Mouse (Mus musculus): ENCODE results near the gene Mmaa.
A peak's percentile ranks its signal among the peaks of the same experiment; 100 is the strongest.

Gene Mmaa

DNA sequence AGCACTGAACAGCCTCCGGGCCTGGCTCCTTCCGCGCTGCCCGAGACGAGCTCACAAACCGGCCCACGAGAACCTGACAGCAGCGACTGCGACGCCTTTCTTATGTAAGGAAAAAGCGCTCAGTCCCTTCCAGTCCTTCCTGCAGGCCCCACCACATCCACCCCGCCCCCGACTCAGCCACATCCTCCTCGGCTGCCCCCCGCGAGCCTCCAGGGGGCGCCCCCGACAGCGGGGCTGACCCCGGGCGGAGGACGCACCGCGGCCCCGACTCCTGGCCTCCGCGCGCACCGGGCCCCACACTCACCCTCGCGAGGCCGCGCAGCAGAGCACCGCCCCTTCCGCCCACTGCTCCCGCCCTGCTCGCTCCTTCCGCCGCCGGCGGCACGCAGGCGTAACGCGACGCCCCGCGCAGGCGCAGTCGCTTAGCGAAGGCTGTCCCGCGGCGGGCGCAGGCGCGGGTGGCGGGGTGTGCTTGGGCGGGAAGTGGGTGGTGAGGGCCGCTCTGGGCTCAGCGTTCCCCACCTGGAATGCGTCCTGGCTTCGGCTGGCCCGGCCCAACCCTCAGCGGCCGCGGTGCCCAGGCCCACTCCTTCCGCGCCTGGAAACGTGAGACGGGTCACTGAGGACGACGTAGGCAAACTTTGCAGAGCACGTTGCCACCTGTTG, at the start of gene Mmaa:
Gene Mmaa, minus strand, starts transcription at position 328 of the 666 bp plus-strand sequence.
- peak; percentile 98 for DNase-seq (ENCODE audit: low spot score)

DNA sequence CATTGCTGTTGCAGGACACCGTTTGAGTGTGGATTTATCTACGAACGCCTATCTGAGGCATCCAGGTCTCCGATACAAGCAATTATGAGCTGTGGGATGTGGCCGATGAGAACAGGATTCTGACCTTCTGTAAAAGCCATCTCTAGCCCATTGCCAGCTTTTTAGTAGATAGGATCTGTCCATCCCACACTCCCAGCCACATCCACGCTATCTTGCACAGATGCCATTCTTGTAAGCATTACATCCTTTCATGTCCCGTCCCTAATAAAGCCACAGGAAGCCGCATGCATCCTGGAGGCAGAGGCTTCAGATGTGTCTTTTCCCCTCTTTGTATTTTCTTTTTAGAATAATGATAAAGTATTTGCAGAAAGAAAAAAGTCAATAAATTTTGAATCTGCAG, 46.5 kb upstream of the Mmaa start:
- DNase-seq (ENCODE audit: low spot score), result peak; percentile 28

DNA sequence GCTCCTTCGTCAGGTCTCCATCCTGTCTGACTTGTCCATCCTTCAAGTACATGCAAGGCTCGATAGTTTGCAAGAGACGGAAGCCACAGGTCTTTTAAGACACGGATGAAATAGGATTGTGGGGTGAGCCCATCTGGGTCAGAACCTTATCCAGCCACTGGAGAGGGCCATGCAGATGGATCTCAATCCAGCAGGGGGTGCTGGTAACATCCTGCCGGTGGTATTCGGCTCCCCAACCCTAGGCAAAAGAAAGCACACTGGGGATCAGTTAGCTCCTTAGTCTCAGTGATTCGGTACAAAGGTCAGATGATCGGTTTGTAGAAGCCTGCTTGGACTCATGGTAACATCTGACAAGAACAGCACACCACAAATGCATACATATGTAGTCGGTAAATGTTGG, 44.8 kb upstream of the Mmaa start:
- peak; percentile 54 for DNase-seq (ENCODE audit: low spot score)

DNA sequence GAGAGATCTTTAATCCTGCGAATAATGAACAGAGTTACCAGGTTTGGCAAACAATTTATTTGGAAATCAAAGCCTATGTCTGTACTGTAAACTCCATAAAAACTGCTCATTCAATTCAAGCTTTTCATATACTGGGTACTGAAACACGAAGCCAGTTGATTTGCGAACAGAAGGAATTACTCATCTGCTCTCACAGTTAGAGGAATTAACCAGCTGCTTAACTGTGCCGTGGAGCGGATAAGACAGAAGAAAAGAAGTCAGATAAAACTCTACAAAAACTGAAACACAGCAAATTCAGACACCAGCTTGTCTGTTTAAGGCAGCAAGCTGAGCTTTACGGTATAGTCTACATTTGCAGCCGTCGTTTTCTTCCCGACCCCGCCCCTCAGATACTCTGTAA, 43.9 kb upstream of the Mmaa start:
- DNase-seq (ENCODE audit: low spot score), result peak; percentile 8

DNA sequence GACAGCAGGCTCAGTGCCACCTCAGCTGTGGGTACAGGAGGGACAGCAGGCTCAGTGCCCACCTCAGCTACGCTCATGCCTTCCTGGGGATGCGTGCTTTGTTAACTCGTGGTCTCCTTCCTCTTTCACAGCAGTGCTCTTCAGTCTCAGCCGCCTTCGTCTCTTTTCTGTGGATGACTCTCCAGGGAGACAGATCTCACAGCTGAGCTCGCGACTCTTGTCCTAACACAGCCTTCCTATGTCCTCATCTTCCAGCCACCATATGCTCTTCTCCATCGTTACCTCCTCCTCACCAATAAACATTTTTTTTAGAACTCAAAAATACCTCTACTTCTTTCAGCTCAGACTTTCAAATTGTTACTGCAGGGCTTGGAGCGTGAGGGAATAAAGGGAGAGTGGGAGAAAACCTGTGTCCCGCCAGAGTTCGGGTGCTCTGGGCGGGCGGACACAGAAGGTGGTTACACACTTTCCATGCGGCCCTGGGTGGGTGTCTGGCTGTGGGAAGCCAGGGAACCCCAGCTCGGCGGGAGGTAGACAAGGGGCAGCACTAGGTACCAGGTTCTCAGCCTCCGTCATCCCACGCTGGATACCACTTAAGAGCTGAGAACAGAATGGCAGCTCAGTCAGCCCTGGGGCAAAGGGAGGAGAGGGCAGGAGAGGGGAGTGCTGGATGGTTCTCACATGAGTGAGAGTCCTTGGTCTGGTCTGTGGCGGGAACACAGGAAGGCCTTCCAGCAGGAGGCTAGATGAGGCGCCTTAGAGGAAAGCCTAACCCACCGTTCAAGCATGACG, 37.6 kb upstream of the Mmaa start:
- DNase-seq (ENCODE audit: low spot score), result no peak

DNA sequence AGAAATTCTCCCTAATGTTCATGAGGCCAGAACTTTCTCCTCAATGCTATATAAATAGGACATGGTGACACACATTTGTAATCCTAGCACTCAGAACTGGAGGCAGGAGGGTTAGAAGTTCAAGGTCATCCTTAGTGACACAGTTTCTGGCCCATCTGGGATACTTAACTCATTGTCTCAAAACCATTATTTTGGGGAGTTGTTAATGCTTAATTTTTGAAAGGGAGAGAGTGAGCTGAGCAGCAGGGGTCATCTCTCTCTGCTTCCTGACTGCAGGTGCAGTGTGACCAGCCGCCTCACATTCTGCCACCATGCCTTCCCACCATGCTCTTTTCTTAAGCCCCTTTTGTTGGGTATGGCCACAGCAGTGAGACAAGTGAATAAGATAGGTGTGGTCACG, 36.8 kb upstream of the Mmaa start:
- DNase-seq (ENCODE audit: low spot score), result no peak

DNA sequence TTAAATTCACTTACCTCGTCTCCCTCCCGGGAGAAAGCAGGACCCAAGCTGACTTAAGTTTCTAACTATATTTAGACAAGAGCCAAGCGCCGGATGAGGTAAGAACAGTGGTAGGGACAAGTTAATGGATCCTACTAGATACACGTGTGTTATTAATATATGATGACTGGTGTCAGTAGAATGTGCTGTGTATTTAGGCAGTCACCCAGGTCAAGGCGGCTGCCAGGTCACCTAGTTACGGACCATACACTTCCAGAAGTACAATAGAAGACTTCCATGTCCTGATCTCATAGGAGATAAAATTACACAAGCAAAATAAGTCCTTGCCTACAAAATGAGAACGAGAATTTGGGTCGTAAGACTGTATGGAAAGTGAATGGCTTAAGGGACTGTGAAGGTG, 36.3 kb upstream of the Mmaa start:
- DNase-seq (ENCODE audit: low spot score), result no peak

DNA sequence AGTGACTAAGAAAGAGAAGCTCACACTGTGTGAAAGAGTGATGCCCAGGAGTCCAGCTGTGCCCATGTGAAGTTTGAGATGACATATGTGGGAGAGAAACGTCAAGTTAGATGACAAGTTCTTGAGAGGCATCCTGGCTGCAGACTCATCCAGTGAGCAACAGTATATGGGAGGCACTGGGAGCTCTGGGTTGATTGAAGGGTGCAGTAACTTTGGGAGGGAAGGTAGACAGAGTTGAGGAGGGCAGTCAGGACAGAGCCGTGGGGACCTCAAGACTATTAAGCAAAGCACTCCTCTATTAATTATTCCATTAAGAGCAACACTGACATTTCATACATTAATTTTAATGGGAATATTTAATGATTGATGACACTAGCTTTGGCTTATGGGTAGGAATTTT, 35.0 kb upstream of the Mmaa start:
- no peak for DNase-seq (ENCODE audit: low spot score)

DNA sequence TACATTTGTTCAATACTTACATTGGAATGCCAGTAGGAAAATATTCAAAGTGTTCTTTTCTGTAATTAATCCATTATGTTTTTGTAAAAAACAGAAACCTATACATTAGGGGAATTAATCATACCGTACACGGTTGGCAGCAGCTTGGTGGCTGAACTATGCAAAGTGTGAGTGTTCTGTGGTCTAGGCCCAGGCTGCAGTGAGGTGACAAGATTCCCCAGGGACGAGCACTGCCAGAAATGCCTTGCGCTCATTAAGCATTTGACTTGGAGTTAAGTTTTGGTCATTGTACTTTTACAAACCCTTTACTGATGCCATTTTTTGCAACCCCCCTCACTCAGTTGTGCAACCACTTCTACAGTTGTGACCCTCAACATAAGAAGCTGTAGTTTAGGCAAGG, 34.4 kb upstream of the Mmaa start:
- no peak for DNase-seq (ENCODE audit: low spot score)

DNA sequence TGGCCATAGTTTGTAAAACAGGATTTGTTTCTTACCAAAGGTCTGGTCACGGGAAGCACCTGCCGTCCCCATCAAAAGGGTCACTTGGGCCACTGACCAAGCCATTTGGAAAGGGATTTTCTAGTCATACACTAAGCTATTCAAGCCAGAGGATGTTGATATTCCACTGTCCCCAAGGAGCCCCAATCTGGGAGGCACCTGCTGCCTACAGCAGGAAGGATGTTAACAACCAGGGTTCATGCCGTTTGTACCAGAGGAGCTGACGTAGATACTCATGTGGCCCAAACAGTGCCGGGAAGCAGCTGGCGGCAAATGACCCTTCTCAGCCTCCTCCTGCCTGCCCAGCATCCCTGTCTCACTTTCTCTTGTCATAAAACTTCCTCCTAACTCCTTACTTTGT, 30.8 kb upstream of the Mmaa start:
- no peak for DNase-seq (ENCODE audit: low spot score)

DNA sequence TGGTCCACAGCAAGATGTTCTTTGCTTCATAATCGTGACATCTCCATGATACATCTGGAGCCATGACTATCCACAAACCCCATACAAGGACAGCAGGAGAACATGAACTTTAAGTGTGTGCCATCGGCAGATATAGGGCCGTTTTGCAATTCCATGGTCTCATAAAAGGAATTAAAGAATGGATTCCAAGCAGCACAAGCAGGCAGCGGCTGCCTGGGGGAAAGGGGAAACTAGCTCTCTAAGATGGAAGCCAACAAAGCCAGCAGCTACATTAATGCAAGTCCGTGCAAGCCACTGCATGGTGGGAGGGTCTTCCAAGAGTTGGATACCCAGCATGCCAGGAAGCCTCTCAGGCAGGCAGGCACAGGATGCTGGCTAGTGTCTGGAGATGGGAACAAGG, 30.2 kb upstream of the Mmaa start:
- no peak for DNase-seq (ENCODE audit: low spot score)

DNA sequence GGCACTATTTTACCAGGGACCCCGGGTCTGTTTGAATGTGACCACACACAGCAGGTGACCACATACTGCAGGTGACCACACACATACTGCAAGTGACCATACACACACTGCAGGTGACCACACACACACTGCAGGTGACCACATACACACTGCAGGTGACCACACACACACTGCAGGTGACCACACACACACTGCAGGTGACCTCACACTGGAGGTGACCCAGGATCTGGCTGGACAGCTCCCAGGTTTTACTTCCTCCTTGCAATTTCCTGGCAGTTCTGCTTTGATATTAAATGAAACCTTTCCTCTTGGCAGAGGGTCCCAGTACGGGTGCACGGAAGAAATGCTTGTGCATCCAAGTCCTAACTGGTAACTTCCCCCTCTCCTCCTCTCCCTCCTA, 29.3 kb upstream of the Mmaa start:
- no peak for DNase-seq (ENCODE audit: low spot score)

DNA sequence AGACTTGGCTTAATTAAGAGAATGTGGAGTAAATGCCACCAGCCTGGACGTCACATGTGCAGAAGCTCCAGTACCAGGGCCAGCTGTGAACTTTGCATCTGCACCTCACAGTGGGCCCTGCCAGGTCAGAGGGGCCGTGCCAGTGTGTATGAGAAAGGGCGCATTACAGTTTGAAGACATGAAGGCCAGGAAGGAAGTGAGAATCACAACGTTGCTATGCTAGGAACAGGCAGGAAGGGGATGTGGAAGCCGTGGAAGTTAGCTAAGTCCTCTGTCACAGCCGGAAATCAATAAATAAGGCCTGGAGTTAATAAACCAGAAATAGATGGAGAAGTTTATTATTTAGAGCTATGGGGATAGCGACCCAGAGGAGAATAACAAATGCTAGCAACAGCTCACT, 28.4 kb upstream of the Mmaa start:
- no peak for DNase-seq (ENCODE audit: low spot score)

DNA sequence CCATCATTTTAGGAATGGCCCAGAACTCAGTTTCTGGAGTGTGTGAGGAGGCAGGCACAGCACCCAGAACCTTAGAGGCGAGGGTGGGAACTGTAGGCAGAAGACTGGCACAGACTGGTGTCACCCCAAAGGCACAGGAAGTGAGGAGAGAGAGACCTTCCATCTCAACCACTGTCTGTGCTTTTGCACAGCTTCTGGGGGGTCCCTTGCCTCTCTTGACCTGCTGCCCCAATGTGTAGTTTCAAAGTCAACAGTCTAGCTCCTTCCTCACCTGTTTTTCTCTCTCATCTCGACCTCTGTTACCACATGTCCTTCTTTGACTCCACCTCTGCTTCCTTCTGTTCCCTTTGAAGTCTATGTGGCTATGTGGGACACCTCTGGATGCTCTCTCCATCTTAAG, 16.1 kb upstream of the Mmaa start:
- no peak for DNase-seq (ENCODE audit: low spot score)

DNA sequence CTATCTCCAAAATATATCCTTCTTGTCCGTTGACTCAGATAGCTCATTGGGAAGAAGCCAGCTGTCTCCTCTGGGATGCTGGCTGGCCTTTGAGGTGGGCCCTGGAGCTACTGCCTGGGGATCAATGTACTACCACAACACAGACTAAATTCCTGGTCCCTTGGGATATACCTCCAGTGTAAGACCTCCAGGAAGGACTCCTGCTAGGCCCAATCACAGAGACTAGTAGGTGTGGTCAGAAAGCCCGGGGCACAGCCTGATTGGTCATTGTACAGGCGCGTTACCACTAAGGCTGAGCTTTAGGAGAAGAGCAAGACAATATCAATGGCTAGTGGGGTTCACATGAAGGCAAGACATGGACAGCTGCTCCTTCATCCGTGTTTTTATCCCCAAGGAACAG, 11.2 kb upstream of the Mmaa start:
- no peak for DNase-seq (ENCODE audit: low spot score)

DNA sequence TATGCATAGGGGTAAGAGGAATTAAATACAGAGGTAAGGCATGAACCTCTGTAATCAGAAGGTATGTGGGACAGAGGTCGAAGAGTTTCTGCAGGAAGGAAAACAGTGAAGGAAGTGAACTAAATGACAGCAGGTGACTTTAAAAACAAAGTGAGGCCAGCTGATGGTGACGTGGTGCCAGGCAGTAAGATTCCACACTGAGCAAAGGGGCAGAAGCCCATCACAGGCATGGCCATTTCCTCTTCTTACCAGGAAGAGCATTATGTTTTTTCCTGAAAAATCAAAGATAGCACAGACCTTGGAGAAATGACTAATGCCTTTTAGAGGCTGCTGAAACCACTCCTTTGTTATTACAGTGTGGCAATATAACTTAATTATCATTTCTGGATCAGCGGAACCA, 6.8 kb upstream of the Mmaa start:
- DNase-seq (ENCODE audit: low spot score), result no peak

DNA sequence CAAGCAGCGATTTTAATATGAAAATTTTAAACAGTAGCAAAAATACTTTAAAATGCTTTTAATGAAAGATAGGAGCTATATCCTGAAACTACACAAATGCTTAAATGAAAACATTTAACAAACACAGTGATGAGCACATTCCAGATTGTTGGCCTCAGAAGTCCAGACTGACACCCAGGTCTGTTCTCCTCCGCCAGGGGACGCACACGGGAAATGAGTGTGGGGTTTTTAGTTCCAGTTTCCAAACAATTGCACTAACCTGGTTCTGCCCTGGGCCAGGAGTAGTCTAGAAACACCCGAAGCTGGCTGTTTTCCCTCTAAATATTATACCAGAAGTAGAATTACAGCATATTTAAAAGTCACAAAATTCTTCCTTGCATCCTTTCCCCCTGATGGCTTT, 5.0 kb upstream of the Mmaa start:
- no peak for DNase-seq (ENCODE audit: low spot score)

DNA sequence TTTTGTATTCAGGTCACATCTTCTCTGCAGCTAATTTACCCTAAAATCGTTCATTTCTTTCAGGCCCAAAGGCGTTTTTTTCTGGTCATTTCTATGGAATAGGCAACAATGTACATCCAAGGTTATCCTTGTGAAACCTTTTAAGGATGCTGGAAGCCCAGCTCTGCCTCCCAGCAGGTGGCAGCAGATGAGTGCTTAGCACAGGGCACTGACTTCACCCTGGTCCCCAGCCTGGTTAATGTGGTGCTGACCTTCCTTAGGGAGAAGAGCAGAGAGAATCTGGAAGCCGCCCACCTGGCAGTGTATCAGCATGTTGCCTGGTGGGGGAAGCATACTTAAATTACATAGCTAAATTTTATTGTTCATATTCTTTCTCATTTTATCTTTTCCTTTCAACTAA, 3.0 kb upstream of the Mmaa start:
- peak; percentile 85 for DNase-seq (ENCODE audit: low spot score)

DNA sequence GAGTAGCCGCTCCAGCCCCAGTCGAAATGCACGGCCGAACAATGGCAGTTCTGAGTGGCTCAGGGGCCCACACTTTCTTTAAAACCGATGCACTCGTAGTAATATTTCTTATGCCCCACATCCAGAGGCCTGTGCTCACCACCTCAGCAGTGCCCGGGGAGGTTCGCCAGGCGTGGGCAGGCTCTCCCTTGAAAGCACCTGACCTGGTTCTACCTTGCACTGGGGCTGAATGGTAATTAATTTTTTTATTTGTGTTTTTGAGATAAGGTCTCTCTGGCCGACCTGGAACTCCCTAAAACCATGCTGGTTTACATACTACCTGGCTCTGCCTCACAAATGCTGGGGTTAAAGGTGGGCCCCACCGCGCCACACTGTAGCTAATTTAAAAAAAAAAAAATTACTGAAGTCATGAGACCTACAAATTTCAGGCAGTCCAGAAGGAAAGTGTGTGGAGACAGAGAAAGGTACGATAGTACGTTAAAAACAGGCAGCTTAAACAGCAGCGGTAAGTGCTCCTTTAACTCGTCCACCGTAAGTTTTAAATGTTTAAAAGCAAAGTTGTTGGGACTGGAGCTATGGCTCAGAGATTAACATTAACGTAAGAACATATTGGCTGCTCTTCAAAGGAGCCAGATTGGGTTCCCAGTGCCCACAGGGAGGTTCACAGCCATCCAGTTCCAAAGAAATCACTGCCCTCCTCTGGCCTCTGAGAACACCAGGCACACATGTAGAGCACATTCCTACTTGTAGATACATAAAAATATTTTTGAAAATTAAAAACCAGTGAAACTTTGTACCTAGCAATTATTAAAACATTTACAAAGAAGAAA, 754 bp upstream of the Mmaa start:
- DNase-seq (ENCODE audit: low spot score), result no peak

DNA sequence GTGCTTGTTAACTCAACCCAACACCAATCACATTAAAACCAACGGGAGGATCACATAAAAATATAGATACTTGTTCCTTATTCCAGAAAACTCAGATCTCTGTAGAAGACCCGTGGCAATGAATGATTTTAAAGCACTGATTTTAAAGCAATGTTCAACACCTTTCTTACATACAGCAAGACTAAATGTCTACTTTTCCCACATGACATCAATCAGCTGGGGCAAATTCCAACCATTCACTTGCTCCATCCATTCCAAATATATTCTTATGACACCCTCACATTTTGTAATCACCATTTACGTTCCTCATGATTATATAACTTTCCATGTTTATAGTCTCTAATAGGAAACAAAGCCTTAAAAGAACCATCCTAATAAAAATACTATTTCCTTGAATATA, 896 bp downstream of the Mmaa start:
- DNase-seq (ENCODE audit: low spot score), result no peak

DNA sequence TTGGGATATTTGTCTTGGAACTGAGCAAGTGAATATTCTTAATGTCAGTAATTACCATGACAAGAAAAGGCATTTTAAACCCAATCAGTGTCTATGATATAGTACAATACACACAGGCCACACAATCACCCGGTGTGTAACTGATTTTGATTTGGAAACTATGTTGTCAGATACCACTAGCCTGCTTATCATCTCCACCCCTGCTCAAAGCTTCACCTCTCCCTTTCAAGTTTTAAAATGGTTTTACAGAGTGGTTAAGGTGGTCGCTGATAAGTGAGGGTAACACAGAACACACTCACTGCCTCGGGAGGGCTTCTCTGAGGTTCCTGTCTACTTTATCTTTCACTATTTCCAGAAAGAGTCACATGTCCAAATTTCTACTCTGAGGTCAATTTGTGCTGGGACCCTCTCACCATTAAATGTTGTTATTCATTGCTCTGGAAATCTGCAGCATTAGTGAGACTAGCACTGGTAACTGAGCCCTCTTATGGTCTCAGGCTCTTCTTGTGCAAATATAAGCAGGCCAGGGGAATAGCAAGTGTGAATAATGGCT, 1.9 kb downstream of the Mmaa start:
- no peak for DNase-seq (ENCODE audit: low spot score)

DNA sequence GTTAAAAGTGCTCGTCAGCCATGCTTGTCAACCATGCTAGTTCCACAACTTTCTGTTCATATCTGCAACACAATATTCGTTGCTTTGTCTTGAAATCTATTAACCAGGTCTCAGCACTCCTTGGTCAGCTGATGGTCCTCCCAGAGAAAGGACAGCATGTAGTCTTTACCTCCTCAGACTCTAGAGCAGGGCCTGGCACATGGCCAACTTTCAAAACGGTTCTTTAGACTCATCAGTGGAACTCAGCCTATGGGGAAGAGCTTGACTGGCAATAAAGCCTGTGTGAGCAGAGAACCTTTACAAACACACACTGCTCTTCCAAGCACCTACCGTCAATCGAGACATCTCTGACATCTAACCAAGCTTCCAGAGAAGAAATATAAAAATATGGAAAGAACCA, 5.1 kb downstream of the Mmaa start:
- peak; percentile 58 for DNase-seq (ENCODE audit: low spot score)

DNA sequence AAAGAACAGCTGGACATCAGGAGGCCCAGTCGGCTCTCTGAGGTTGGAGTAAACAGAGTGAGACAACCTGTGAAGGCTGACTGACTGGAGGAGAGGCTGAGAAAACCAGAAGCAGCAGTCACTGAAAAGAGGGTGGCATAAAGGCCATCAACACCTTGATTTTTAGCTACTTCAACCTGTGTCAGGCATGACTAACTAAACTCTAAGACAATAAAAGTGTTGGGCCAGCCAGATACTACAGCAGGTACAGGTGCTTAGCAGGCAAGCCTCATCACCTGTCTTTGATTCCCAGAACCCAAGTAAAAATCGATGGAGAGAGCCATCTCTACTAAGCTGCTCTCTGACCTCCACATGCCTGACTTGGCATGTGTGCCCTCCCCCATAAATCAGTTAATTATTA, 6.1 kb downstream of the Mmaa start:
- no peak for DNase-seq (ENCODE audit: low spot score)

All from testis, postnatal 10 days (tissue).